Mouse (Mus musculus) limb, embryonic 12.5 days (tissue): ENCODE measurements around the gene Gmeb2. TPM values are rescaled to one million over a fixed set of nuclear protein-coding genes. Genes with fewer than 3 reads are reported as not detected.

Experiments
- ATAC-seq: fragments of 200-750 bp; cut with Nextera tagmentation; 2 replicates; pipeline ENCODE4 v1.8.0; 2017; ENCODE audit warnings: low read depth, moderate TSS enrichment; ENCODE audit not compliant: insufficient number of reproducible peaks, insufficient read depth, low FRiP score, low TSS enrichment
- H3K27ac ChIP-seq: fragments of 300-500 bp; sonication (generic); 2 replicates; pipeline ENCODE4 v1.5.1; 2016; ENCODE audit warnings: mild to moderate bottlenecking, moderate library complexity
- H3K27me3 ChIP-seq: fragments of 300-500 bp; sonication (generic); 2 replicates; pipeline ENCODE4 v1.6.1; 2016; ENCODE audit warnings: mild to moderate bottlenecking, moderate library complexity
- H3K36me3 ChIP-seq: fragments of 300-500 bp; sonication (generic); 2 replicates; pipeline ENCODE4 v1.6.1; 2016; ENCODE audit warnings: mild to moderate bottlenecking, moderate library complexity
- H3K4me1 ChIP-seq: fragments of 300-500 bp; sonication (generic); replicated peaks from 2 replicates; pipeline ENCODE4 v1.6.1; 2016
- H3K4me2 ChIP-seq: fragments of 300-500 bp; sonication (generic); 2 replicates; pipeline ENCODE4 v1.6.1; 2016; ENCODE audit warnings: mild to moderate bottlenecking, moderate library complexity
- H3K4me3 ChIP-seq: fragments of 300-500 bp; sonication (generic); replicated peaks from 2 replicates; pipeline ENCODE4 v1.5.1; 2016; ENCODE audit warnings: mild to moderate bottlenecking
- H3K9ac ChIP-seq: fragments of 300-500 bp; sonication (generic); replicated peaks from 2 replicates; pipeline ENCODE4 v1.6.1; 2016; ENCODE audit warnings: mild to moderate bottlenecking, moderate library complexity
- H3K9me3 ChIP-seq: fragments of 300-500 bp; sonication (generic); 2 replicates; pipeline ENCODE4 v1.6.1; 2016; ENCODE audit warnings: mild to moderate bottlenecking, moderate library complexity
- WGBS: fragments of 180-500 bp; shearing (Covaris S2); methylation state at CpG from one replicate; pipeline ENCODE4 v1.1.7; 2016; 5-methylcytosine and 5-hydroxymethylcytosine counted together
- polyA plus RNA-seq: library from polyadenylated mRNA; unstranded; fragments of >200 nt; fragmentation: Nextera tagmentation; extraction: Ambion mirVana; gene quantifications from 2 replicates; pipeline ENCODE4 v1.2.1, GENCODE M21; 2016

Gene Gmeb2
- polyA plus RNA-seq, 1 experiment from 2014 or later: 21.0 TPM

DNA sequence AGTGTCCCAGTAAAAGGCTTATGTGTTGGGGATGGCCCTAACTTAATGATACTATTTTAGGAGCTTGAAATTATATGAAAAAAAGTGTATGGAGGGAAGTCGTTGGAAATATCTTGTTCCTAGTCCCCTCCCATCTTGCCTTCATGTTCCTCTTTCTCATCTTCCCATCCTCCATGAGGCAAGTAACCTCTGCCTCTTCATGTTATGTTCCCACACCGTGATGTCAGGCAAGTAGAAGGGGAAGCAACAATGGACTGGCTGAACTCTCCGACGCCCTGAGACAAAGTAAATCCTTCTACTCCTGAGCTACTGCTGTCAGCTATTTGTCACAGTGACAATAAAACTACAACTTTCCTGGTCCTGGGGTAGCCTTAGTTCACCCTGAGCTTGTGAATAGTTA lies 13.2 kb downstream of the Gmeb2 start:
- Histone ChIP-seq H3K9me3 (no peaks in the 10 kb centered on the region), H3K27ac (no peak overlapping the region), H3K9ac (no peak overlapping the region), H3K36me3 (peaks cover 84% of the 10 kb centered on the region), H3K4me3 (no peak overlapping the region), H3K4me1 (no peaks in the 10 kb centered on the region), H3K27me3 (no peaks in the 10 kb centered on the region), H3K4me2 (no peak overlapping the region)
- no peak for ATAC-seq
- WGBS: 89% methylated on average over 4 of the region's 4 CpGs

DNA sequence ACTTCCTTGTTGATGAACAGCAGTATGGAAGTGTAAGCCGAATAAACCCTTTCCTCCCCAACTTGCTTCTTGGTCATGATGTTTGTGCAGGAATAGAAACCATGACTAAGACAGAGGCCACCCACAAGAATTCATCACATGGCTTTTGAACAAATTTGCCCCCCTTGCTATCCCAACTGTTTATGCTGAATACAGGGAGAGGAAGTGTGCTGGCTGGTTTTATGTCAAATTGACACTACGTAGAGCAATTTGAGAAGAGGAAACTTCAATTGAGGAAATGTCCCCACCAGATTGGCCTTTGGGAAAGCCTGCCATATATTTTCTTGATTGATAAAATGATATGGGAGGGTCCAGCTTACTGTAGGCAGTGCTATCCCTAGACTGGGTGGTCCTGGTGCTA lies 14.0 kb downstream of the Gmeb2 start:
- Histone ChIP-seq H3K27ac (no peak overlapping the region), H3K9me3 (no peaks in the 10 kb centered on the region), H3K4me1 (no peaks in the 10 kb centered on the region), H3K27me3 (no peaks in the 10 kb centered on the region), H3K36me3 (peaks cover 89% of the 10 kb centered on the region), H3K4me2 (no peak overlapping the region), H3K9ac (no peak overlapping the region), H3K4me3 (no peak overlapping the region)
- WGBS: 89% methylated on average over 2 of the region's 2 CpGs
- no peak for ATAC-seq

DNA sequence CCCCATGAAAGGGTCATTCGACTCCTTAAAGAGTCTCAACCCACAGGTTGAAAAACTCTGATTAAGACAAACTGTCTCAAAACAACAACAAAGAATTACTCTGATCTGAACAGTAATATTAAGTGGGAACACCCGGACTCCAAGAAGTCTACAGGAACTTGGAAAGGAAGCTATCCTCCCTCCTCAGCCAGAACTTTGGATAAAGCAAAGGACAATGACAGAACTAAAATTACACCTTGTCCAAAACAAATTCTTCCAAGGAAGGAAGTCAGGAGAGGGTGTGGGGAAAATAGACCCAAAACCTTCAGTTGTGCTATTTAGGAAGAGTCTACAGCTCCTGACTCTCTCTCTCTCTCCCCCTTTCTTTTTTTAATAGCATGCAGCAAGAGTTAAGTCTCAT lies 15.7 kb downstream of the Gmeb2 start:
- no peak overlapping the region for H3K9ac ChIP-seq
- no peak overlapping the region for H3K27ac ChIP-seq
- H3K27me3 ChIP-seq: no peaks in the 10 kb centered on the region
- H3K4me2 ChIP-seq: no peak overlapping the region
- WGBS: 96% methylated on average over 2 of the region's 2 CpGs
- ATAC-seq: no peak
- no peaks in the 10 kb centered on the region for H3K4me1 ChIP-seq
- no peak overlapping the region for H3K4me3 ChIP-seq
- H3K9me3 ChIP-seq: no peaks in the 10 kb centered on the region
- peaks cover 84% of the 10 kb centered on the region for H3K36me3 ChIP-seq

DNA sequence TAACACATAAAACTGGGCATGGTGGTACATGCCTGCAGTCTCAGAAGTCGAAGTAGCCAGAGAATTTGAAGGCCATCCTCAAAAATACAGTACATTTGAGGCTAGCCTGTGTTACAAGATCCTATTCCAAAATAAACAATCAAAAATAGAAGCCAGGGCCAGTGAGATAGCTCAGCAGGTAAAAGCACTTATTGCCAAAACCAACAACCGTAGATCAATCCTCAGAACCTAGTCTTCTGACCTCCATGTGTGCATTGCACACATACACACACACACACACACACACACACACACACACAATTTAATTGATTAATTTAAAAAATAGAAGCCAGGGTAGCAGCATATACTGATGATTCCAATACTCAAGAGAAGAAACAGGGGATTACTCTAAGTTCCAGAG lies 21.0 kb downstream of the Gmeb2 start:
- Histone ChIP-seq H3K4me3 (no peak overlapping the region), H3K4me1 (no peaks in the 10 kb centered on the region), H3K27ac (no peak overlapping the region), H3K27me3 (no peaks in the 10 kb centered on the region), H3K4me2 (no peak overlapping the region), H3K9me3 (no peaks in the 10 kb centered on the region), H3K9ac (no peak overlapping the region), H3K36me3 (peaks cover 85% of the 10 kb centered on the region)
- WGBS: 93% methylated on average over 2 of the region's 2 CpGs
- no peak for ATAC-seq

GRCm38 (mm10) chr2:181253248-181253647 lies 34.6 kb downstream of the Gmeb2 start:
- Histone ChIP-seq H3K9ac (no peak overlapping the region), H3K4me1 (no peaks in the 10 kb centered on the region), H3K4me2 (no peak overlapping the region), H3K27ac (no peak overlapping the region), H3K9me3 (no peaks in the 10 kb centered on the region), H3K36me3 (peaks cover 81% of the 10 kb centered on the region), H3K27me3 (no peaks in the 10 kb centered on the region), H3K4me3 (no peak overlapping the region)
- ATAC-seq: no peak
- WGBS: 94% methylated on average over 1 of the region's 1 CpGs

GRCm38 (mm10) chr2:181251841-181252240 lies 36.0 kb downstream of the Gmeb2 start:
- Histone ChIP-seq H3K36me3 (peaks cover 67% of the 10 kb centered on the region), H3K9ac (no peak overlapping the region), H3K4me1 (no peaks in the 10 kb centered on the region), H3K4me2 (no peak overlapping the region), H3K27ac (no peak overlapping the region), H3K4me3 (no peak overlapping the region), H3K27me3 (no peaks in the 10 kb centered on the region), H3K9me3 (no peaks in the 10 kb centered on the region)
- WGBS: 93% methylated on average over 1 of the region's 1 CpGs
- no peak for ATAC-seq

DNA sequence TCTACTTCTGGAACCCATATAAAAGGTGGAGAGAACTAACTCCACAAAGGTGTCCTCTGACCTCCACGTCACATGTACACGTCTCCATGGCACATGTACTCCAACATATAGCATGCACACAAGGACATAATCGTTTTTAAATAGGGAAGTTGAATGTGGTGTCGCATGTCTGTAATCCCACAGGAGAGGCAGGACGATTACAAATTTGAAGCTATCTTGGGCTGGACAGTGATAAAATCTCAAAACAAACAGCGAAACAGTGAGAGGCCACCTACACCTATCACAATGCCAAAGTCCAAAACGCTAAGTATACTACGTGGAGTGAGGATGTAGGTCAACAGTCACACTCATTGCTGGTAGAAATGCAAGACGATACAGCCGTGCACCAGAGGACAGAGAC lies 38.6 kb downstream of the Gmeb2 start:
- no peaks in the 10 kb centered on the region; the same call in 1 of the 2 replicates for H3K4me1 ChIP-seq
- WGBS: 91% methylated on average over 10 of the region's 10 CpGs
- H3K36me3 ChIP-seq: peaks cover 42% of the 10 kb centered on the region
- H3K4me2 ChIP-seq: no peak overlapping the region
- no peak for ATAC-seq
- H3K27ac ChIP-seq: no peak overlapping the region
- H3K4me3 ChIP-seq: no peak overlapping the region
- no peak overlapping the region for H3K9ac ChIP-seq
- H3K27me3 ChIP-seq: no peaks in the 10 kb centered on the region
- no peaks in the 10 kb centered on the region for H3K9me3 ChIP-seq

DNA sequence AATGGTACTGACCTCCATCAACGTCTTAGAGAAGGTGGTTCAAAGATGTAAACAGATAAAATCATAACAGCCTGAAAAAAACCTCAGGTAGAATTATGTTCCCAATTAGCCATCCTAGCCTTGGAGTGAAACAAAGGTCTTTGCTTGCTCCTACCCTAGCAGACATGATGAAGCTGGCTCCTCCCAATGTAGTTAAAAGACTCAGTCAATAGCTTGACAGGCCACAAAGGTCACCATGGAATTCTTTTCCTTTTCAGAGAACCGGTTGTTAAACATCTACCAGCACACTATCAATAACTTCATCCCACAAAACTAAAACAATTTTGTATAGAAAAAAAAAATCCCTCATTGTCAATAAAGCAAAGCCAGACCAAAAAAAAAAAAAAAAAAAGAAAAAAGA lies 42.8 kb downstream of the Gmeb2 start:
- Histone ChIP-seq H3K4me3 (no peak overlapping the region), H3K9ac (no peak overlapping the region), H3K4me1 (peaks cover 14% of the 10 kb centered on the region), H3K36me3 (0 out of 2 replicates have a peak, but pooled peaks cover 2% of the 10 kb centered on the region), H3K9me3 (no peaks in the 10 kb centered on the region), H3K27ac (no peak overlapping the region), H3K4me2 (no peak overlapping the region), H3K27me3 (no peaks in the 10 kb centered on the region)
- ATAC-seq: no peak
- 44% methylated on average over 2 of the region's 2 CpGs for WGBS

- Histone ChIP-seq H3K27me3 (no peaks in the 10 kb centered on the region), H3K4me2 (no peak overlapping the region), H3K4me1 (peaks cover 14% of the 10 kb centered on the region), H3K9me3 (no peaks in the 10 kb centered on the region), H3K4me3 (no peak overlapping the region), H3K27ac (no peak overlapping the region), H3K36me3 (no peaks in the 10 kb centered on the region), H3K9ac (no peak overlapping the region)
- WGBS: 38% methylated on average over 11 of the region's 11 CpGs
- no peak for ATAC-seq
These were observed 44.0 kb downstream of the Gmeb2 start for GRCm38 (mm10) chr2:181243706-181244394.

DNA sequence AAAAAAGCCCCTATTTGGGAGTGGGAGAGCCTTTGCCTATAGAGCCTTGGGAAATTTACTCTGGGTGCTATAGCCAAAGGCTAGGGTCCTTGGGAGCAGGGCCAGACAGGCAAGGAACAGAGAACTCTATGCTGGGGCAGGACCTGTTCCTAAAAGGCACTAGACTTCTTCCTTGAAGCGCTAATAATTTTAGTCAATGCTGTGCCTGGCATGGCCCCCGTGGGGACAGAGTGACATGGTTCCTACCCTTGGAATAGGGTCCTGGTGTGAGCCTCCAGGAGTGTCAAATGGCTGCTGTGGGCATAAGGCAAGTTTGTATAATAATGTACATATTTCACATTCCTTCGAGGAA lies 45.5 kb downstream of the Gmeb2 start:
- H3K36me3 ChIP-seq: 0 out of 2 replicates have a peak, but pooled peaks cover 2% of the 10 kb centered on the region
- H3K27ac ChIP-seq: no peak overlapping the region
- 50% methylated on average over 3 of the region's 3 CpGs for WGBS
- no peak for ATAC-seq
- H3K4me3 ChIP-seq: peak overlapping the region; percentile 48
- peak overlapping the region; percentile 50; the same call in 1 of the 2 replicates for H3K9ac ChIP-seq
- no peaks in the 10 kb centered on the region for H3K27me3 ChIP-seq
- no peaks in the 10 kb centered on the region for H3K9me3 ChIP-seq
- H3K4me2 ChIP-seq: peak overlapping the region; percentile 73
- H3K4me1 ChIP-seq: peaks cover 14% of the 10 kb centered on the region

DNA sequence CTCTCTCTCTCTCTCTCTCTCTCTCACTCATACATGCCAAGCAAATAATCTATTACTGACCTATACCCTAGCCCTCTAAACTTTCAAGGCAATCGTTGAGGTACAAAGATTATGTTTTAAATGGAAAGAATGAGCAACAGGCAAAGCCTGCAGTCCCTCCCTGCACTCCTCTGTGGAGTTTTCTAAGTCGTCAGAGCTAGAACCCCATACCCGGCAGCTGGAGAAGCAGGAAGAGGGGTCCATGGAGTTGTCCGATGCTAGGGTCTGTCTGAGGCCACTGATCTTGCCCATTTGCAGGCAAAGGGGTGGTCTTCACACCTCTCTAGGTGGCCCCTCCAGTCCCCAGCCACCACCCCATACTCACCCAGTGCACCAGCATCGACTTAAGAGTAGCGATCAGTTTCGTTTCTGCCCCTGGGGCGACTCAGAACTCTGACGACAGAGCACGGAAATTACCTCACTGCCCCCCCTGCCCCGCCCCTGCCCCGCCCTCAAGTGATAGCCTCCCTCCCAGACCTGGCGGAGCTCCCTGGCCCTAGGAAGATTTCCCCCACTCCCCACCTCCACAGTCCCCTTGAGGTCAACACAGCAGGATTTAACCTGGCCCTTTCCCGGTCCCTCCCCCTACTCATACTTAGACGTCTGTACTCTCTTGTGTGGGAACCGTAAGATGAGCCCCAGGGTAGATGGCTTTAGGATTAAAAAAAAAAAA lies 46.1 kb downstream of the Gmeb2 start, which contains the start of gene Helz2:
TSS of gene Helz2 (minus strand) at position 426 of the 712 bp plus-strand sequence.
- Histone ChIP-seq H3K27ac (no peak within 1 kb of the TSS), H3K4me1 (peaks cover 14% of the 10 kb centered on the region), H3K4me3 (peak within 1 kb of the TSS; percentile 48), H3K27me3 (no peaks in the 10 kb centered on the region), H3K9ac (peak within 1 kb of the TSS; percentile 50), H3K4me2 (peak within 1 kb of the TSS; percentile 73), H3K9me3 (no peaks in the 10 kb centered on the region), H3K36me3 (0 out of 2 replicates have a peak, but pooled peaks cover 2% of the 10 kb centered on the region)
- 8% methylated on average over 15 of the region's 16 CpGs for WGBS
- peak; percentile 64 for ATAC-seq
